Mouse (Mus musculus): ENCODE measurements around the gene Ppard. TPM values are rescaled to one million over a fixed set of nuclear protein-coding genes. Genes with fewer than 3 reads are reported as not detected.

Gene Ppard
- total RNA-seq, 2 experiments from 2014 or later: 40.1 to 66.6 TPM

DNA sequence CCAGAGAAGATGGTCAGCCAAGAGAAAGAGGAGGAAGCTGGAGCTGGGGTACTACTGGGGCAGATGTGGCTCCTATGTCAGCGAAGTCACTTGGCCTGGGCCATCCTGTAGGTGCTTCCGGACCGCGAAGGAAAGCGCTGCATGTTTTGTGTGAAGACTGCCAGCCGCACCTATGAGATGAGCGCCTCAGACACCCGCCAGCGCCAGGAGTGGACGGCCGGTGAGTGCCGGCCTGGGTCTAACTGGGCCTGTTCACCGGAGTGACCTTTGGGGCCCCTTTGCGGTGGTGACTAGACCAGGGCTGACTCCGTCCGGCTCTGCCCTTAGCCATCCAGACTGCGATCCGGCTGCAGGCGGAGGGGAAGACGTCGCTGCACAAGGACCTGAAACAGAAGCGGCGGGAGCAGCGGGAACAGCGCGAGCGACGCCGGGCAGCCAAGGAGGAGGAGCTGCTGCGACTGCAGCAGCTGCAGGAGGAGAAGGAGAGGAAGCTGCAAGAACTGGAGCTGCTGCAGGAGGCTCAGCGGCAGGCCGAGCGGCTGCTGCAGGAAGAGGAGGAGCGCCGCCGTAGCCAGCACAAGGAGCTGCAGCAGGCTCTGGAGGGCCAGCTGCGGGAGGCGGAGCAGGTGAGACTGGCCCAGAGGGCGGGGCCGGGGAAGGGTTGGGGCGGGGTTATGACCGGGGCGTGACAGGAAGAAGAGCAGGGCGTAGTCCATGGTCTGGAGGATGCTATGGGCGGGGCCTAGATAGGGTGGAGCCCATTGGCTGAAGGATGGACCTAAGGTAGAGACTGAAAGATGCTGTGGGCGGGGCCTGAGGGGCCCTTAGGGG is 8.7 kb upstream of the Ppard start:
- peak; percentile 95 to 97 for DNase-seq

DNA sequence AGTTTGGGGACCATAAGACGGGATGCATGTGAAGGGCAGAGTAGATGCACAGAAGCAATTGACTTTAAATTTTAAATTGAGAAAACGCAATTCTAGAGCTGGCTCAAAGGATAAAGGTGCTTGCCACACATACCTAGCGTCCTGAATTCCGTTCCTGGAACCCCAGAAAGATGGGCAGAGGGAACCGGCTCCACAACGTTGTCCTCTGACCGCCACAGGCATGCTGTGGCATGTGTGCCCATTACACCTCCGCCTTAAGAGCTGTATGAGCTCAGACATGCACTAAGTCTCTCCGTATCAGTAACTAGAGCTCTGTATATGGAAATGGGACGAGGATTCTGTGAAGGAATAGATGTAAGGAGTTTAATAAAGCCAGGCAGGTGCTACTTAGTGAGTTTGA is 7.9 kb upstream of the Ppard start:
- DNase-seq: no peak

DNA sequence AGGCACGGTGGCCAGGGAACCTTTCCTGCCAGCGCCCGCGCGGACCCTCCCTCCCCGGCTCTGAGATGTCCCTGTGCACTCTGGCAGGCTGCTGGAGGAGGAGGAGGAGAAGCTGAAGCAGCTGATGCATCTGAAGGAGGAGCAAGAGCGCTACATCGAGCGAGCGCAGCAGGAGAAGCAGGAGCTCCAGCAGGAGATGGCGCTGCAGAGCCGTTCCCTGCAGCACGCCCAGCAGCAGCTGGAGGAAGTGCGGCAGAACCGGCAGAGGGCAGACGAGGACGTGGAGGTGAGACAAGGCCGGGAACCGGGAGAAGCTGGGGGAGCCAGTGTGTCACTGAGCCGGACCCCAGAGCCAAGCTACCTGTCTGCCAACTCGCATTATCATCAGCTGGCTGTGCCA is 6.5 kb upstream of the Ppard start:
- peak; percentile 95 to 97 for DNase-seq

DNA sequence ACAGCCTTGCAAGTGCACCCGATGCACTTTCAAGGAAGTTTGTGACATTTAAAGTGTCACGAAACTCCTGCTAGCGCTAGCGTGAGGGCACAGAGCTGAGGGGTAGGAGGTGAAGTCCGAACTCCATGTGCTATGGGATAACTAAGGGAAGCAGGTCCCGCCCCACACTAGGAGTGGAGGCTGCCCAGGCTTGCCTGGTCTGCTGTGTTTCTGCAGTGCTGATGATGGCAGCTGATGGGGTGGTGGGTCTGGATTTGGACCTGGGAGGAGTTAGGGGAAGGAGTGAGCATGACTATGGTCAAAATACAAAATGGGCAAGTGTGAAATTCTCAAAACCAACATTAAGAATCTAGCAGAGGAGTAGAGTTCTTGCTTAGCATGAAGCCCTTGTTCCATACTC is 2.0 kb upstream of the Ppard start:
- DNase-seq: no peak

DNA sequence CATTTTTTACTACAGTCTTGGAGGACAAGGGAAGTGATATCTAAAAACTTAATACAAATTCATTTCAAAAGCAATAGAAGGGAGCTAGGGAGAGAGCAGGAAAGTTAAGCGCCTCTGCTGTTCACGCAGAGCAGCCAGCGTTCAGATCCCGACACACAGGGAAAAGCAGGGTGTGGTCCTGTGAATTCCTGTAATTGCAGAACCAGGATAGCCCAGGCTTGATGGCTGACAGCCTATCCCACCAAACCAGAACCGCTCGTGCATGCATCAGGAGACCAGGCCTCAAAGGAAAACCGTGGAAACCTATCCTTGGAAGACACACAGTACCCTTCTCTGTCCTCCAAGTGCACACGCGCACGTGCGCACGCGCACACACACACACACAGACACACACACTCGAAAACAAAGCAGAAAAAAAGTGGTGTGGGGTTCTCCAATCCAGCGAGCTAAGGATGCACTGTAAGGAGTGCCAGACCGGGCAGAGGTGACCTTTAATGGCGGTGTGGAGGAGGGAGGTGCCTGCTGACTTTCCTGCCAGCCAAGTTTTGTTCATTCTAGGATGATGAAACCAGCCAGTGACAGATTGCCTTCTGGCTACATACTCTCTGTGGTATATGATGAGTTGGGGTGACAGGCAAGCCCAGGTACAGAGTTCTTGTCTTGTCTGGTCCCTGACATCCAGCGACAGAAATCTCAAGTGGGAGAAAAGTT is 1.3 kb upstream of the Ppard start:
- DNase-seq: peak in 1 of 2 experiments; percentile 43

GRCm38 (mm10) chr17:28233091-28233731 is 711 bp downstream of the Ppard start:
- peak; percentile 41 to 46 for DNase-seq

DNA sequence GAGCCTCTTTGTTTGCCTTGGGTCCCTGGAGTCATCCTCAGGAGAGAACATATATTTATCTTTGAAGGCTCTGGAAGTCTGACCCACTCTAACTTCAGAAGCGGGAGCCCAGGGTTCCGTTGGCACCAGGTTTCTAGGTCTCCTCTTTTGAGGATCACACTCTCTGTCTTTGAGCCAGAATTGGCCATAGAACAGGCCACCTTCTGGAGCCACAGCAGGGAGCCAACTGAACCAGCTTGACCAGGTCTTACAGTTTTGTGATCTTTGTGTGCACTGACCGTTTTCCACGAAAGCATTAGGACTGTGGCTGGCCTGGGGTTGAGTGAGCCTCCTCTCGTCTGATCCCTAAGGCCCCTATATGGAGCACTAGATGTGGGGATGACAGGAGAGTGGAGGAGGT is 2.1 kb downstream of the Ppard start:
- DNase-seq: no peak

- DNase-seq: peak; percentile 48 to 56
Measured at GRCm38 (mm10) chr17:28235982-28236635, 3.6 kb downstream of the Ppard start.

GRCm38 (mm10) chr17:28236636-28237015 is 4.1 kb downstream of the Ppard start:
- DNase-seq: no peak

- DNase-seq: no peak
Measured at GRCm38 (mm10) chr17:28237362-28237761, 4.9 kb downstream of the Ppard start.

- no peak for DNase-seq
Measured at GRCm38 (mm10) chr17:28237874-28238273, 5.4 kb downstream of the Ppard start.

DNA sequence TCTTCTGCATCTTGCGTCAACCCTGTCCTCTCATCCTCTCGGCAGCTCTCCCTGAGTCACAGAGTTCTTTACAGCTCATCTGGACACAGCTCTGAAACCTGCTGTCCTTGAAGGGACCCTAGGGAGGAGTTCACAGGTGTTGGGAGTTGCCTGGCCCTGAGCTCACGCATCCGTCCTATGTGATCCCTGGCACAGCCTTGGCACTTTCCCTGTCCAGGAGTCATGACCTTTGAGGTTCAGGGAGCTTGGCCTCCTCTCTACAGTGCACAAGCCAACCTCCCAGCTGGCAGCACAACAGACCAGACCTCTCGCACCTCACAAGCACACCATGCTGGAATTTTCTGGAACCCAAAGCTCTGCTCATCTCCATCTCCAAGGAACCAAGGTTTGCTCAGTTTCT is 8.3 kb downstream of the Ppard start:
- no peak for DNase-seq

GRCm38 (mm10) chr17:28242296-28242695 is 9.8 kb downstream of the Ppard start:
- peak; percentile 31 to 60 for DNase-seq

DNA sequence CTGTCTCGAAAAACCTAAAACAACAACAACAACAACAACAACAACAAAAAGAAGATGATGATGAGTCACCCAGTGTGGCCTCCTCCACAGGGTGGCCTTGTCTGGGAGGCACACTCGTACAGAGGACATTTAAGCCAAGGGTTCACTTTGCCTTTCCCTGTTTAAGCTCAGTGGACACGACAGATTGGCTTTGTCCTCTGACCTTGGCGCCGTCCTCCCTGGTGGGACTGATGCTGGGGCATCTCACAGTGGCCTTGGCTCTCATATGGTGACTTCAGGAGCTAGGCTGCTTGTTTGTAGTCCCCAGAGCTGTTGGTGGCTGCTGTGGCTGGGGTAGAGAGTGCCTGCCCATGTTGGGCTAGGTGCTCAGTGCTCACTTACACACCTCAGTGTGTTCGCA is 11.7 kb downstream of the Ppard start:
- DNase-seq: peak; percentile 51 to 57

- peak in 1 of 2 experiments; percentile 41 for DNase-seq
Measured at GRCm38 (mm10) chr17:28244714-28245113, 12.2 kb downstream of the Ppard start.

DNA sequence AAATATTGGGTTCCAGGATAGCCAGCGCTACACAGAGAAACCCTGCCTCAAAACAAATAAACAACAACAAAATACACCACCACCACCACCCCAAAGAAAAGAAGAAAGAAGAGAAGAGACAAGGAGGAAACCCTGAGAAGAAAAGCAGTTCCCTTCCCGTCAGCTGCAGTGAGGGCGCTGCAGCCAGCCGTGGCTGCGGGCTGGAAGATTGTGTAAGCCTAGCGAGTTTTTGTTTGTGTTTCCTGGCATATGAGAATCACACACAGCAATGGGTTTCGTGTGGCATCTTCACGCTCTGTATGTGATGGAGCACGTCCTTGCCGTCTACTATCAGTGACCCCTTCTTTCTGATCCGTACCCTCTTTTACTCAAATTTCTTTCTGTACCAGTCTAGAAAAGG is 14.1 kb downstream of the Ppard start:
- DNase-seq: no peak

DNA sequence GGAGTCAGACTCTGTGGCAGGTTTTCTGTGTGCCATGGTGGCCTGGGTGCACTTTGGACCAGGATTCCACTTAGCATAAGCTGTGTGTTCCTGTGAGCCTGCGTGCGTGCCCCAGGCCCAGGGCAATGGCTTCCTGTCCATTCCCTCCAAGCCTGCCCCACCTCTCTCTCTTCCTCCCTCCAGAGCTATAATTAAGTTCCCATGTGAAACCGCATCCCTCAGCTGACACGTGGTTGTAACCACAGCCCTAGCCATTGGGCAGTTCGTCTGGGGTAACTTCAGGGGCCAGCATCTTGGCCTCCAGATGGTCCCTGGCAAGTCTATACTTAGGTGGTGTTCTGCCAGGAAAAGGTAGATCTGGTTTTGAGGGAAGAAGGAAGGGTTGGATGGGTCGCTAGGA is 15.1 kb downstream of the Ppard start:
- peak in 1 of 2 experiments; percentile 36 for DNase-seq

DNA sequence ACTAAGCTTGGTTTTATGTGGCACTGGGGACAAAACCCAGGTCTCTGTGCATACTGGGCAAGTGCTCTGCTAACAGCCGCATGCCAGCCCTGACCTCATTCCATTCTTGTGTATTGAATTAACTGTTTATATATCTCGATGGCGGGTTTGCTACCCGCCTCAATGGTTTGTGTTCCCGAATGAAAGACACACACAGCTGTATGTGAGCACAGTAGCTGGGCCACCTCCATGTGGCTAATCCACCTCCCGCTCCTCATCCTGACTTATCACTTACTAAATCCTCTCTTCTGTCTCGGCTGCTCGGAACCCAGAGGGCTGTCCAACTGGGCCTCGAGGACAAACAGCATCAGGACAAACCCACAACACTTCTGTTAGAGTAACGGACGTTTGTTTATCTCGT is 16.6 kb downstream of the Ppard start:
- DNase-seq: no peak

- no peak for DNase-seq
Measured at GRCm38 (mm10) chr17:28251579-28252280, 19.2 kb downstream of the Ppard start.

- no peak for DNase-seq
Measured at GRCm38 (mm10) chr17:28252281-28252648, 19.8 kb downstream of the Ppard start.

DNA sequence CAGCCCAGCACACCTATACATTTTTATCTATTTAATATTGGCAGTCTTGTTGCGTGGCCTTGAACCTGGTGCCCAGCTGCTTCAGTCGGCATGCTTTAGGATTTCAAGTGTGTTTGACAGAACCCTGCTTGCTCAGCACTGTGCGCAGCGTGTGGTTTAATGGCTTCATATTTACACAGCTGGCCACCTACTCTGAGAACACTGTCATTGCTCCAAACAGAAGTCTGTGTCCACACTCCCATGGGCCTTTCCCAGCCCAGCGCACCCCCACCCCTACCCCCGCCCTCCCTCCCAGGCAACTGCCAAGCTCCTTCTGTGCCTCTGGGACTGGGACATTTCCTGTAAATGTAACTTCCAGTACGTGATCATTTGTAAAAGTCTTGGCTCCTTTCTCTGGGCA is 20.7 kb downstream of the Ppard start:
- DNase-seq: no peak

DNA sequence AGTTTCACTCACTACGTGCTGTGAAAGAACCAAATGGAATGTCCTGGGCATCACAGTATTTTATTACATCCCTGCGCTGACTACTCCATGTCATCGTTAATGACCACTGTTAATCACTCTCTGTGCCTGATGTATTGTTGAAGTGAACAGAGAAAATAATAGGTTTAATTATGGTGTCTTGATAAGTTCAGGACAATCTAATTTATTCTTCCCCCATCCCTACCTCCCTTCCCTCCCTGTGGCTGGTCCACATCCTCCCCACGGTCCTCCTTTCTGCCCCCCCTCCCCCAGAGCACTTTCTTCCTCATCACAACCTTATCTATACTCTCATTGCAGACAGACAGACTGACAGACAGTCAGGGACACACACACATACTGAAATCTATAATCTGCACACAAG is 22.3 kb downstream of the Ppard start:
- no peak for DNase-seq
